Mouse (Mus musculus) spleen, adult 2 months (tissue): Measurements from ENCODE around the gene Tepsin. TPM values are rescaled to one million over a fixed set of nuclear protein-coding genes. Genes with fewer than 3 reads are reported as not detected.
A peak's percentile ranks its signal among the peaks of the same experiment; 100 is the strongest.

Experiments
- DNase-seq, 2 experiments: peaks; one replicate each; pipeline versions ENCODE4 v3.0.0 to v3.0.0-alpha.2; 2012 to 2021; ENCODE audit warnings: low spot score in 2 of 2, low read depth in 1 of 2
- H3K27ac ChIP-seq: fragments of 200-500 bp; 2 replicates; pipeline ENCODE4 v1.5.1; 2012; ENCODE audit warnings: low read length, inconsistent platforms; ENCODE audit not compliant: insufficient read depth
- H3K27me3 ChIP-seq: fragments of 200-500 bp; 2 replicates; pipeline ENCODE4 v1.6.1; 2012; ENCODE audit warnings: mild to moderate bottlenecking, moderate library complexity, low read length, inconsistent platforms; ENCODE audit not compliant: control insufficient read depth, insufficient read depth
- H3K36me3 ChIP-seq: fragments of 200-500 bp; 2 replicates; pipeline ENCODE4 v1.6.1; 2012; ENCODE audit warnings: mild to moderate bottlenecking, low read length, inconsistent platforms; ENCODE audit not compliant: control insufficient read depth, insufficient read depth
- H3K4me1 ChIP-seq: fragments of 200-500 bp; 2 replicates; pipeline ENCODE4 v1.6.1; 2011; ENCODE audit warnings: inconsistent platforms; ENCODE audit not compliant: control insufficient read depth, insufficient read depth, insufficient read length
- H3K4me3 ChIP-seq: fragments of 200-500 bp; 2 replicates; pipeline ENCODE4 v1.5.1; 2011; ENCODE audit warnings: mild to moderate bottlenecking, inconsistent platforms; ENCODE audit not compliant: insufficient read depth, insufficient read length; ENCODE audit errors: extremely low read depth
- CTCF ChIP-seq: fragments of 200-500 bp; IDR thresholded peaks from 2 replicates; pipeline ENCODE4 v1.5.1; 2011; ENCODE audit warnings: mild to moderate bottlenecking, inconsistent platforms; ENCODE audit not compliant: insufficient read depth, insufficient read length, insufficient replicate concordance; ENCODE audit errors: extremely low read depth
- POLR2A ChIP-seq: fragments of 200-500 bp; IDR thresholded peaks from 2 replicates; pipeline ENCODE4 v1.6.1; 2011; ENCODE audit warnings: low read depth, low read length, inconsistent platforms
- WGBS: fragments of 180-500 bp; shearing (Covaris S2); methylation state at CpG from one replicate; pipeline ENCODE4 v1.1.7; 2018; 5-methylcytosine and 5-hydroxymethylcytosine counted together
- polyA plus RNA-seq: library from polyadenylated mRNA; depleted of rRNA; stranded (reverse); fragments of >200 nt; gene quantifications from 2 replicates; pipeline ENCODE4 v1.2.3, GENCODE M21; 2012

Gene Tepsin
- polyA plus RNA-seq, 1 experiment: 34.3 TPM

- H3K4me3 ChIP-seq: no peak overlapping the region
- WGBS: 31% methylated on average over 2 of the region's 2 CpGs
- no peaks in the 10 kb centered on the region for H3K4me1 ChIP-seq
- H3K27me3 ChIP-seq: no peaks in the 10 kb centered on the region
- TF ChIP-seq CTCF (peak; percentile 71; the same call in 1 of the 2 replicates), POLR2A (no peak)
- no peak overlapping the region for H3K27ac ChIP-seq
- peak; percentile 7 to 37 for DNase-seq
- peaks cover 36% of the 10 kb centered on the region for H3K36me3 ChIP-seq
Measured at GRCm38 (mm10) chr11:120111033-120111432, 12.5 kb upstream of the Tepsin start.

DNA sequence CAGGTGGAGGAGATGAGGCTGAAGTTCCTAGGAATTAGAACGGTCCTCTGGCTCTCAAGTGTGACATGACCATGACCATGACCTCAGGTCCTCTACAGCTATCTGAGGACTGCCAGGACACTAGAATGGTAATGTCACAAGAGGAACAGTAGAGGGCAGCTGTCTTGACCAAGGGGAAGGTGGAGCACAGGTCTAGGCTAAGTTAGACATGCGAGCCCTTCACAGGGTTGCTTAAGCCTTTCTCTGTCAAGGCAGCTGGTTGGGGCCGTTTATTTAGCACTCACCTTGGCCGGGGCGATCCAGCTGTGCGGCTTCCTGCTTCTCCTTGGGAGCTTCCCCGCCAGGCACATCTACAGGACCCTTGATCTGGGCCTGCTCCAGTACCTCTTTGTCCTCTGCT lies 12.0 kb upstream of the Tepsin start:
- no peak for DNase-seq

DNA sequence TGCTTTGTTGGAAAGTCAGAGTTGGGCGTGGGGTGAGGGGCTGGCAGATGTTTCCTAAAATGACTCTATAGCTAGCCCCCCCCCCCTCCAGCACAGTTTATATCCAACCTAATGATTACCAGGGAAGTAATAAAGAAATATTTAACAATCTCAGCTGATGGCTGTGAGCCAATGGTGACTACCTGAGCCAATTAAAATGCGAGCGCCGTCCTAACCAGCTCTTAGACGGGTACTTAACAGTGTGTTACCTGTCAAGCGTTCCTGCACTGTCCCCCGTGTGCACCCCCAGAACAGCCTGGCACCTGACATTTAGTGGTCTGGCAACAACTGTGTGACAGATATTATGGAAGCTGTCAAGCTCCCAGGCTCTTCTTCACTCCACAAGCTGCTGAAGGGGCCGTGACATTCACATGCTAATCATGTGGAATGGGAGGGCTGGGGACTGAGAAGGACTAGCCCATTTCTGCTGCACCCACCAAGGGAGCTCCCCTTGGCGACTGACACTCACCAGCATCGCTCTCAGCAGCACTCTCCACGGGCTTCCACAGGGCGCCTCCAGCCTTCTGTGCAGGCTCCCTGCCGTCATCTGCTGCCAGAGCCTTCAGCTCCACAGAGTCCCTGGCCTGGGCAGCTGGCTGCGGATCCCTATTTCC lies 11.2 kb upstream of the Tepsin start:
- DNase-seq: no peak
- Histone ChIP-seq H3K27me3 (no peaks in the 10 kb centered on the region), H3K4me3 (no peak overlapping the region), H3K36me3 (peaks cover 45% of the 10 kb centered on the region), H3K4me1 (no peaks in the 10 kb centered on the region), H3K27ac (no peak overlapping the region)
- 90% methylated on average over 14 of the region's 14 CpGs for WGBS
- no peak for TF ChIP-seq CTCF
- no peak for TF ChIP-seq POLR2A

More for the DNA sequence above, 12.0 kb upstream of the Tepsin start:
- peaks cover 39% of the 10 kb centered on the region for H3K36me3 ChIP-seq
- H3K4me1 ChIP-seq: no peaks in the 10 kb centered on the region
- H3K27ac ChIP-seq: no peak overlapping the region
- TF ChIP-seq POLR2A (no peak), CTCF (no peak)
- H3K4me3 ChIP-seq: no peak overlapping the region
- 91% methylated on average over 7 of the region's 7 CpGs for WGBS
- H3K27me3 ChIP-seq: no peaks in the 10 kb centered on the region

- Histone ChIP-seq H3K27me3 (no peaks in the 10 kb centered on the region), H3K4me1 (no peaks in the 10 kb centered on the region), H3K36me3 (peaks cover 47% of the 10 kb centered on the region), H3K27ac (no peak overlapping the region), H3K4me3 (no peak overlapping the region)
- DNase-seq: no peak
- WGBS: 93% methylated on average over 9 of the region's 9 CpGs
- TF ChIP-seq CTCF (no peak), POLR2A (no peak)
Measured at GRCm38 (mm10) chr11:120107796-120108195, 9.3 kb upstream of the Tepsin start.

DNA sequence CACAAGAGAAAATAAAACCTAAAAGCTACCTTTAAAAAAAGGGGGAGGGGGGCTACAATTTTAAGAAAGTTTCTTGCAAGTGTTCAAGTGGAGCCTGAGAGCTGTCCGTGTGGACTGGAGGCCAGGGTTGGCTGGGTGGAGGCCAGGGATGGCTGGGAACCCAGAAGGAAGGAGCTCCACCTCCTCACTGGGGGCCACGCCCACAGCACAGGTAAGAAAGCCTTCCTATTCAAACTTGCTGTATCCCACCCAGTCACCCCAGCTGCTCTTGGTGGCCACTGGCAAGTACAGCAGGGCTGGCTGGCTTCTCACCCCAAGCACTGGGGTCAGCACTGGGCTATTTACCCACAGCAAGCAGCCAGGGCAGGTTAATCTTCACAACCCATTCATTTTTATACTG lies 8.5 kb upstream of the Tepsin start:
- no peaks in the 10 kb centered on the region for H3K4me1 ChIP-seq
- H3K4me3 ChIP-seq: no peak overlapping the region
- WGBS: 89% methylated on average over 2 of the region's 2 CpGs
- no peak overlapping the region for H3K27ac ChIP-seq
- no peak for DNase-seq
- TF ChIP-seq CTCF (no peak), POLR2A (no peak)
- H3K27me3 ChIP-seq: no peaks in the 10 kb centered on the region
- peaks cover 47% of the 10 kb centered on the region for H3K36me3 ChIP-seq

DNA sequence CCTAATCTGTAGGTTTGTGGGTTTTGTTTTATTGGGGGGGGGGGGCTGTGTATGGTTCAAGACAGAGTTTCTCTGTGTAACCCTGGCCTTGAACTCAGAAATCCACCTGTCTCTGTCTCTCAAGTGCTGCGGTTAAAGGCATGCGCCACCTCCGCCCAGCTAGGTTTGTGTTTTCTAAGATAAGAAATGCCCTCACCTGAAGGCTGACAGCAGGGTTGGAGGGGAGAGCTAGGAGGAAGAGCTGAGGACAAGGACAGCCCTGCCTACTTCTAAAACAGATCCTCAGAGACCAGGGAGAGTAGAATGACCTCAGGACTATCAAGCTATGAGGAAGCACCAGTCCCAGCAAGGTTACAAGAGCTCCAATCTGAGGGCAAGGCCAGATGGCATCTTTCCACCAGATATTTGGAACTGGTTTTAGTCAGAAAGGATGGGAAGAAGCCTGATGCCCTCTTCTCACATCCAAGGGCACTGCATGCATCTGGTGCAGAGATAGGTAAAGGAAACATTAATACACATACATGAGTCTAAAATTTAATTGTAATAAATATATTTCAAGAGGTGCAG lies 5.0 kb upstream of the Tepsin start:
- 78% methylated on average over 3 of the region's 3 CpGs for WGBS
- TF ChIP-seq CTCF (no peak), POLR2A (no peak)
- Histone ChIP-seq H3K27ac (no peak overlapping the region), H3K27me3 (no peaks in the 10 kb centered on the region), H3K36me3 (peaks cover 27% of the 10 kb centered on the region), H3K4me1 (peaks cover 8% of the 10 kb centered on the region; the same call in 1 of the 2 replicates), H3K4me3 (no peak overlapping the region)
- DNase-seq: no peak

DNA sequence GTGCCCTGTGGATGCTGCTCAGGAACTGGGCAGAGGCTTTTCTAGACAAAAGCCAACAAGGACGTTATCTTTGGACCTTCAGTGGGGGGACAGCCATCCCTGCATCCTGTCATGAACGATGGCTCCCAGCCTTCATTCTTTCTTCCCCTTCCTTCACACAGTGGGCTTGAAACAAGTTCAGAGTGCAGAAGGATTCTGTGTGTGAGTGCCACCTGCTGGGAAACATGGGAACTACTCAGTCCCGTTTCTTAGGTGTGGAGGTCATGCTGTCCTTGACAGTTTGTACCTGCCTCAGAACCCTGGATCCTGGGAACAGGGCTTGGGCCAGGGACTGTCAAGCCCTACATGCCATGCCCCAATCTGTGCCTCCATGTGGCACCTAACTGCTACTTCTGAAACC lies 2.5 kb upstream of the Tepsin start:
- TF ChIP-seq POLR2A (no peak), CTCF (peak; percentile 48; the same call in 1 of the 2 replicates)
- Histone ChIP-seq H3K27ac (no peak overlapping the region), H3K27me3 (no peaks in the 10 kb centered on the region), H3K4me3 (no peak overlapping the region), H3K36me3 (peaks cover 16% of the 10 kb centered on the region), H3K4me1 (peaks cover 14% of the 10 kb centered on the region; the same call in 1 of the 2 replicates)
- 3% methylated on average over 3 of the region's 3 CpGs for WGBS
- DNase-seq: peak; percentile 47 to 61
